Mouse (Mus musculus) 3T3-L1 (cell line): ENCODE measurements at regions not wholly inside any gene's neighbourhood (a gene's known extent, or its start where the extent isn't known, plus 50 kb on each side); places are given as distances from the start of the nearest gene placed in this dataset.
A peak's percentile ranks its signal among the peaks of the same experiment; 100 is the strongest.

Experiments
- DNase-seq: peaks from one replicate; pipeline ENCODE4 v3.0.0-alpha.2; 2015; ENCODE audit warnings: low read depth, low spot score

GRCm38 (mm10) chr5:47921731-47922130, 61.2 kb upstream of the Slit2 start:
- DNase-seq: peak; percentile 95

GRCm38 (mm10) chr5:47930234-47930633, 52.7 kb upstream of the Slit2 start:
- DNase-seq: peak; percentile 84
